Mouse (Mus musculus): ENCODE measurements around the gene Hes5. TPM values are rescaled to one million over a fixed set of nuclear protein-coding genes. Genes with fewer than 3 reads are reported as not detected.

Hes5 gene
- polyA plus RNA-seq, 1 experiment = not detected

- peaks cover 58% of the 10 kb centered on the region for H3K4me1 ChIP-seq (ENCODE audit: control insufficient read depth, insufficient read depth, low read length)
- H3K4me3 ChIP-seq (ENCODE audit: insufficient read depth, low read depth, low read length) = no peak overlapping the region
- no peak for TF ChIP-seq CTCF (IDR thresholded peaks at IDR 0.05; ENCODE audit: insufficient read depth, low read depth, low read length)
- TF ChIP-seq POLR2A (IDR thresholded peaks at IDR 0.05; ENCODE audit: insufficient read depth, low read depth, low read length) = no peak
- 71% methylated on average over 8 of the region's 8 CpGs for WGBS
- no peak overlapping the region for H3K27ac ChIP-seq (ENCODE audit: insufficient read depth, low read depth, low read length)
Measured at GRCm38 (mm10) chr4:155011312-155012025, 50.7 kb downstream of the Hes5 start.

Other genes starting within 250 kb of the Hes5 start
- gene Ttc34, start 123.5 kb upstream of the Hes5 start, polyA plus RNA-seq (2012; ENCODE audit: insufficient read depth, insufficient read length, low replicate concordance, missing spikeins) = not detected in 2 replicates
- not detected in 2 replicates for gene Mmel1, start 91.3 kb upstream of the Hes5 start, polyA plus RNA-seq (2012; ENCODE audit: insufficient read depth, insufficient read length, low replicate concordance, missing spikeins)
- gene Fam213b, start 61.8 kb upstream of the Hes5 start, polyA plus RNA-seq (2012; ENCODE audit: insufficient read depth, insufficient read length, low replicate concordance, missing spikeins) = not detected in 2 replicates
- gene Tnfrsf14, start 32.4 kb upstream of the Hes5 start, polyA plus RNA-seq (2012; ENCODE audit: insufficient read depth, insufficient read length, low replicate concordance, missing spikeins) = not detected in 2 replicates
- not detected in 2 replicates for gene Pank4, start 3.2 kb downstream of the Hes5 start, polyA plus RNA-seq (2012; ENCODE audit: insufficient read depth, insufficient read length, low replicate concordance, missing spikeins)
- gene Plch2, start 95.9 kb downstream of the Hes5 start, polyA plus RNA-seq (2012; ENCODE audit: insufficient read depth, insufficient read length, low replicate concordance, missing spikeins) = not detected in 2 replicates
- not detected in 2 replicates for gene Pex10, start 106.1 kb downstream of the Hes5 start, polyA plus RNA-seq (2012; ENCODE audit: insufficient read depth, insufficient read length, low replicate concordance, missing spikeins)
- not detected in 2 replicates for gene Rer1, start 125.5 kb downstream of the Hes5 start, polyA plus RNA-seq (2012; ENCODE audit: insufficient read depth, insufficient read length, low replicate concordance, missing spikeins)
- not detected in 2 replicates for gene Morn1, start 125.7 kb downstream of the Hes5 start, polyA plus RNA-seq (2012; ENCODE audit: insufficient read depth, insufficient read length, low replicate concordance, missing spikeins)

Data from olfactory bulb, adult 2 months (tissue).